Mouse (Mus musculus) ES-Bruce4 (cell line): ENCODE measurements around the gene Adamts14.

Source experiments
- CTCF ChIP-seq: IDR thresholded peaks from one replicate; pipeline ENCODE4 v1.8.1; 2011; ENCODE audit warnings: low read depth, low read length
- EP300 ChIP-seq: IDR thresholded peaks from 2 replicates; pipeline ENCODE4 v1.6.1; 2011; ENCODE audit warnings: low read depth, low read length; ENCODE audit not compliant: insufficient read depth

DNA sequence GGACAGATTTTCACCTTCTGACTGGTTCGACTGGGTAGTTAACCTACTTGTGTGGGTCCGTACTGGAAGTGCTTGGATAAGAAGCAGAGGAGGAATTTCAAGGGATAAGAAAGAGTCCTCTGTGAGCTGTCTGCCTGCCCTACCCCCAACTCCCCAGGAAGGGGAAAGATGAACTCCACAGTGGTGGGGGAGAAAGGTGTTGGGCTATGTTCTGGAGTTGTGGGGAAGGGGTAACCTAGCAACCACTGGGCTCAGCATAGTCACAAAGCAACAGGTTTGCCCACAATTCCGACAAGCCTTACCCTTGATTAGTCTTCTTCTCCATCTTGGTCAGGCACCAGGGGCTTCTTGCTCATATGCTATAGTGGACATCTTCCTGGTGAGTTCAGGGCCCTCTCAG is 101.6 kb downstream of the Adamts14 start, which contains the start of gene Tbata:
- TF ChIP-seq EP300 (no peak), CTCF (no peak)
